Mouse (Mus musculus) cerebellum, postnatal 4 days (tissue): ENCODE data around the gene Sult1a1.
"Not testable (repeated sequence)": the region's sequence is repeated elsewhere in the genome, so short reads cannot be mapped to it uniquely, and the experiment has no call there.

ENCODE experiments used
- DNase-seq, 2 experiments: peaks; one replicate each; pipeline ENCODE4 v3.0.0; 2022; ENCODE audit warnings: low spot score in 2 of 2, mixed read lengths in 1 of 2

The Sult1a1 gene

DNA sequence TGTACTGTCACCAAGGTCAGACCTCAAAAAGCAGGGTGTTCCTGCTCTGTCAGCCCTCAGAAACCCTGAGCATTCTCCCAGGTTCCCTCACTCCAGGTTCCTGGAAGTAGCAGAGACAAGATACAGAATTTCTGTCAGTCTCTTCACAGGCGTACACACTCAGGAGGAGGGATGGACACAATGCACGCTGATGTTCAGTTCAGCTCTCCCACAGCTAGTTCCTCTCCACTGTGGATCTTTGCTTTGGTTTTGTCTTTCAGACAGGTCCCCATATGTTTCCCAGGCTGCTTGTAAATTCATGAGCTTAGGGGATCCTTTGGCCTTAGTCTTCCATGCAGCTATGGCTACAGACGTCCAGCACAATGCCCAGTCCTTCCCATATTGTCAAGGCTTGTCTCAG, 20.7 kb upstream of the Sult1a1 start:
- no peak for DNase-seq

DNA sequence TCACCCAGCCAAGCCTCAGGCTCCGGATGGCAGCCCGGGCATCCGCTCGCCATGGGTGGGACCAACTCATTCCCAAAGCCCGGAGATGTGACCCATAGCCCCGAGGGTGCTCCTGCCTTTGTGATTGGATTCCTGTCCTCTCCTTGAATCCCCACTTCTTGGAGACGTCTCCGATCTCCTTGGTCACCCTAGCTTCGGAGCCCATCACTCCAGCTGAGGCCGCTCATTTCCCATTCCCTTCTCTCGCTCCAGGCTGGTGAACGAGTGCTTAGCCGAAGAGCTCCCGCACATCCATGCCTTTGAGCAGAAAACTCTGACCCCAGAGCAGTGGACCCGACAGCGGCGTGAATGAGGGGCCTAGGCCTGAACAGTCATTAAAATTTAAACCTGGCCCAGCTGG, 20.1 kb upstream of the Sult1a1 start:
- no peak for DNase-seq

- DNase-seq: peak; percentile 92 to 96
Observed at GRCm38 (mm10) chr7:126695631-126696207, 19.5 kb upstream of the Sult1a1 start, which contains the start of gene Slx1b. TSS of gene Slx1b (minus strand) at chr7:126695784.

DNA sequence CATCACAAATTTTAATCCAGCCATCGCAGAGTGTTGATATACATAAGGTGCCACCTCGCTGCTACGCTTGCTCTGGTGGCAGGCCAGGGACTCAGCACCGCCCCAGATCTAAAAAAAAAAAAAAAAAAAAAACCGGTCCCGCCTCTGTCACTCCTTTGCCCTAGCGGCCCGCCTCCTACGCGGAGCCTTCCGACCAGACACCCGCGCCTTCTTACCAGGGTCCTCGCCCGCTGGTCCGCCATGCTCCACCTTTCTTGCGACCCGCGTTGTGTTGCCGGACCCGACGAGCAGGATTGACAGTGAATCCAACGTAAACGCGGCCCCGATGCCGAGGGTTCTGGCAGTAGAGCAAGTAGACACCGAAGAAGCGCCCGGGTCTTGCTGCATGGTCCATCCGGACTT, 19.0 kb upstream of the Sult1a1 start, which contains the start of gene Bola2:
Gene Bola2, plus strand, starts transcription at position 192 of the 402 bp plus-strand sequence.
- peak in 1 of 2 experiments; percentile 30 for DNase-seq

DNA sequence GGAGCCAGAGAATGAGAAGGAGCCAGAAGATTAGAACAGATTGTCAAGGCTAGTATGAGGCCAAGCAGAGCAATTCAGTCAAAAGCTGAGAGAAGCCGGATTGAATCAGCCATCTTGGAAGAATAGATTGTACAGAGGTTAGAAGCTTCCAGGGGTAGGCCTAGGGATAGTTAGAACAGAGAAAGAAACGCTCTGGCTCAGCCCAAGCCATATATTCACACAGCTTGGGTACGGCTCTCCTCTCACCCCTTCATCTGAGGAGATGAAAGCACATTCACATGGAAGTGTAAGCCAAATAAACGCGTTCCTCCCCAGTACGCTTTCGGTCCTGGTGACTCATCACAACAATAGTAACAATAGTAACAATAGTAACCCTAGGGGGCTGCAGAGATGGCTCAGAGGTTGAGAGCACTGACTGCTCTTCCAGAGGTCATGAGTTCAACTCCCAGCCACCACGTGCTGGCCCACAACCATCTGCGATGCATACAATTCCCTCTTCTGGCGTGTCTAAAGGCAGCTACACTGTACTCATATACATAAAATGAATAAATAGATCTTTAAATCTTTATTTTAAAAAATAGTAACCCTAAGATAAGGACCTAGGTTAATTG, 18.3 kb upstream of the Sult1a1 start:
- DNase-seq: no peak

- DNase-seq: no peak
Observed at GRCm38 (mm10) chr7:126693781-126694180, 17.5 kb upstream of the Sult1a1 start.

- peak; percentile 61 to 88 for DNase-seq
Observed at GRCm38 (mm10) chr7:126693256-126693655, 17.0 kb upstream of the Sult1a1 start.

GRCm38 (mm10) chr7:126692426-126692825, 16.2 kb upstream of the Sult1a1 start:
- no peak for DNase-seq

- DNase-seq: no peak
Observed at GRCm38 (mm10) chr7:126691676-126692075, 15.4 kb upstream of the Sult1a1 start.

DNA sequence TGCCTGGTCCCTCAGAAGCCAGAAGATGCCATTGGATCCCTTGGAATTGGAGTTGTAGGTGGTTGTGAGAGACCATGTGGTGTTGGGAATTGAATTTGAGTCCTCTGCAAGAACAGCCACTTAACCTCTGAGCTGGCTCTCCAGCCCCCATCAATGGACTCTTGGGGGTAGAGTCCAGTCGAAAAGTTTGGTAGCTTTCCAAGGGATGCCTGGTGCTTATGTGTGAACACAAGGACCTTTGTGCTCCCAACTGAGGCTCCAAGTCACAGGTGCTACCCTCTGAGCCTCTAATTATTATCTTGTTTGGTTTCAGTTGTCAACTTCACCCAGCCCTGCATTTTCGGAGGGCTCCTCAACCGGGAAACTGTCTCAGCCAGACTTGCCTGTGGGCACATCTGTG, 14.5 kb upstream of the Sult1a1 start:
- DNase-seq: no peak

DNA sequence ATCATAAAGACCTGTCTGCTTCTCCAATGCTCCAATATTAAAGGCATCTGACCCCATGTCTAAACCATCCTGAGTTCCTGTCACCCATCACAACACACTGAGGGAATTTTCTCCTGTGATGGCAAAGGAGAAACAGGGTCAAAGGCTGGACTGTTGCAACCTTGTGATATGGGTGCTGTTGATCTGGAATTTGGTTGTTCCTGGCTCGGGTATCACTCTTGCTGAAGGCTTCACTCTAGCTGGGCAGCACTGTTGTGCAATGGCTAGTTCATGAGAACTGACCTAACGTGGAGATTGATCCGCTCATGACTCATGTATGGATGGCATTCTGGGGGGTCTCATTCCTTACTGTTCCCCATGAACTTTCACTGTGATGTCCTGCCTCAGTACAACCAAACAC, 12.8 kb upstream of the Sult1a1 start:
- DNase-seq: no peak

DNA sequence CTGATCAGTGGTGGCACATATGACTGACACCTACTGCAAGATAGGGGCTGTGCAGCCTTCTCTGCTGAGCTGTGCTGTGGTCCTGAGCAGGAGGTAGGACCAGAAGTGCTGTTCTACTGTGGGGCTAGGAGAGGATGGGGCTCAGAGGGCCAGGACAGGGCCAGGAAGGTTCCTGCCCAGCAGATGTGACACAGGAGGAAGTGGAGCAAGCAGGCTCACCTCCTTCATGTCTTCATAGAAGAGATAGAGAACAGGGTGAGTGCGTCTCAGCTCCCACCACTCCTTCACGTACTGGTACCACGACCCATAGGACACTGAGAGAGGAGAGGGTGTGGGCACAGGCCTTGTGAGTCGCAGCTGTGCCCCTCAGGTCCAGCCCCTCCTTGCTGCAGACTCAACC, 11.9 kb upstream of the Sult1a1 start:
- DNase-seq: not testable (repeated sequence)

DNA sequence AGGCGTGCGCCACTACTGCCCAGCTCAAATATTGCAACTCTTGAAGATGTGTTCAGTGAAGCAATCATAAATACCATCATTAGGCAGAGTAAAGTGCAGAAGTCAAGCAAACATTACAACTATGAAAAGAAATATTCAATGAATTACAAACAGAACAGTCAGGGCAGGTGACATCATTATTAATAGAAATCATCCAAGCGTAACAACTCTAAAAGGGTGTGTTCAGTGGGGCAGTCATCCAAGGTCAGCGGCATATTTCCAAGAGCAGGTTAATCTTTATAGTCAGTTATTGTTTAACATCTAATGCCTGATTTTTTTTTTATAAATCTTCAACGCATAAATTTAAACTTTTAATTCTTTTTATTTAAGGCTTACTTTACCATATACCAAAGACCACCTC, 5.0 kb upstream of the Sult1a1 start:
- no peak for DNase-seq

DNA sequence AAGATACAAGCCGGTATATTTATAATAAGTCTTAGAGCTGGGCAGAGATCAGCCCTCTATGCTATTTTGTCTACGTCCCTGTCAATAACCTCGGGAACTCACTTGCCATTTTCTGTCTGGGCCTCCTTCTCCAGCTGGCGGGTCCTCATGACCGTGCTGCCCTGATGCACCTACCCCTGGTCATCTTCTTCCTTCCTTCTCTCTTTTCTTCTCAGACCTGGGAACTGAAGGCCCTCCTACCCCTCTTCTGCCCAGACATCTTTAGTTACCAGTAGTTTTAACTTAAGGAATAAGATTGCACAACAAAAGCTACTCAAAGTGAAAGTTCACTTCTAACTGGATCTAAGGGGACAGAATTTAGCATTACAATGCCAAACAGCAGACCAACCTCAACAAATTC, 3.5 kb upstream of the Sult1a1 start:
- no peak for DNase-seq

GRCm38 (mm10) chr7:126678545-126679341, 2.5 kb upstream of the Sult1a1 start:
- DNase-seq: no peak

DNA sequence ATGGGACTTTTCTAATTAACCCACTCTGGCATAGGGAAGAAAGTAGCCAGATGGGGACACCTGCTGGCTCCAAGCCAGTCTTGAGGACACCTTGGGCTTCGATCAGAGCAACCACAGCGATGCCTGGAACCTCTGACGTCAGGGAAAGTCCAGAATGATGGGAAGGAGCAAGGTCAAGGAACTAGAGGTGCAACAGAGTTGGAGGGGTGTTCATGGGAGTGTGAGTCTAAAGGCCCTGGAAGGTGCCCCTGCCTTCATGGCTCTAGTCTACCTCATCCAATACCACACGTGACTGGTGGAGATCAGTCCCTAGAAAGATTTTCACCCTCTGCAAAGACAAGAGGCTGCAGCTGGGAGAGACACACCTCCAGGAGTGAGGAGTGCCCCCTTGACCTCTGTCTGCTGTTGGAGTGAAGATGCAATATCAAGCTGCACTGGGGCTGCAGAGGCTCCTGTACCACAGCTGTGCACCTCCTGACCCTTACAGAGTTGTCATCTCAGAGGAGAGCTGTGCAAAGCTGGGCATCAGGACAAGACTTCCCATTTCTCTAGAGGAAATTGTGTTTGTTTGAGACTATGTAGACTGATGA, 494 bp upstream of the Sult1a1 start:
- DNase-seq: no peak

DNA sequence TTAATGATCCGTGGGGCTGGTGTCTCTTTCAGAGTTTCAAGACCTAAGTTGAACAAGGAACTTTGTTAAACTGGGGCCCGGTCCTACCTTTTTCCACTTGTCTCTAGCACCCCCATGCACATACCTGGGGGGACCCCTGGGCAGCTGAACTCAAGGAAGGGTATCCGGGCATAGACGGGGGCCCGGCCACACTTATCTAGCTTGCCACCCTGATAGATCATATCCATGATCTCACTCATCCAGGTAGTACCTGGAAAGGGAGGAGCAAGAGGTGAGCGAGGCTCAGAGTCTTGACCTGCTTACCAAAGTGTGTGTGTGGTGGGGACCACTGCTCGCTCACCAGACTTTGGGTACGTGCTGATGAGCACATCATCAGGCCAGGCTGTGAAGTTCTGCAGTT, 1.1 kb downstream of the Sult1a1 start:
- no peak for DNase-seq

- no peak for DNase-seq
Observed at GRCm38 (mm10) chr7:126672111-126672510, 4.1 kb downstream of the Sult1a1 start.

GRCm38 (mm10) chr7:126670152-126670551, 6.1 kb downstream of the Sult1a1 start:
- DNase-seq: no peak

- DNase-seq: no peak
Observed at GRCm38 (mm10) chr7:126668452-126668851, 7.8 kb downstream of the Sult1a1 start.

- no peak for DNase-seq
Observed at GRCm38 (mm10) chr7:126667495-126668090, 8.6 kb downstream of the Sult1a1 start.

GRCm38 (mm10) chr7:126665269-126665668, 11.0 kb downstream of the Sult1a1 start:
- DNase-seq: no peak
